Mouse (Mus musculus): ENCODE measurements around the gene Csk.

Csk gene

DNA sequence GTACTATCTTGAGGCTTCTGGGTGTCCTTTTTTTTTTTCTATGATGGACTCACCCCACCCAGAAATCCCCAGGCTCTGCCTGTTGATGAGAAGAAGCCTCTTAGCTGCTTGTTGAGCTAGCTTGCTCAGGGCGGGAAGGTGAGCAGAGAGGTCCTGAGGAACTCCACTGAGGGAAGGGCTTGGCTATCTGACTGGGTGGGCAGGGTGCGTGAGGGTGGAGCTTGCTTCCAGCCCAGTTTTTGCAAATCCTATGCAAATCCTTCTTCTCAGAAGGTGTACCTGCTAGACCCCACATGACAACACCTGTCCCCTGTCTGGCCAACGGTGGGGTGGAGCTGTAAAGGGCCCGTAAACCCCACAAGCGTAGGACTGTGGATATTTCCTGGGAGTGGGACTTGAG lies at the start of gene Csk:
Csk (minus strand) TSS at position 349 of the 400 bp plus-strand sequence.
- DNase-seq (ENCODE audit: extremely low read depth, insufficient read length, low spot score), result no peak

DNA sequence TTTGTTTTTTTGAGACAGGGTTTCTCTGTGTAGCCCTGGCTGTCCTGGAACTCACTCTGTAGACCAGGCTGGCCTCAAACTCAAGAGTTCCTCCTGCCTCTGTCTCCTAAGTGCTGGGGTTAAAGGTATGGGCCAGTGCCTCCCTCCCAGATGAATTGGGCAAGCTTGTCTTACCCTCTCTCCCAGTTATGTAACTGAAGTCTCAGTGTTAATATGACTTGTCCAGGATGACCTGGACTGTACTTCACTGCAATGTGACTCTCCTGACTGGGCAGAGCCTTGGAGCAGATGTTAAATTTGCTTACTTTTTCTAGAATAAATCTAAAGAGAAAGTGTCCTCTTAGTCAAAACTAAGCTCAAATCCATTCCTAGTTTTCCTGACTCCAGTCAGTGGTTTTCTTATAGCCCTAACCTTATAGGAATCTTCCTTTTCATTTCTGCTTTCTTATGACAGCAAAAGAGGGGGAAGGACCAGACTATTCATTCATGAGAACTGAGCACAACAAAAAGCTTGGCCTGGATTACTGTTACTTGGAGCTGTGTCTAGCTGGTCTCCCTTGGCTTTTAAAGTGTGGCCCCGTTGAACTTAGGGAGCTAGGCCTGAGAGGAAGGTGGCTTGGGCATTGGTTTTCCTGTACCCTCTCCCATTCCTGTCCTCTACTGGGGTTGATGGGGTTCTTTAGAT lies 45.2 kb upstream of the Csk start:
- DNase-seq (ENCODE audit: extremely low read depth, insufficient read length, low spot score), result no peak

DNA sequence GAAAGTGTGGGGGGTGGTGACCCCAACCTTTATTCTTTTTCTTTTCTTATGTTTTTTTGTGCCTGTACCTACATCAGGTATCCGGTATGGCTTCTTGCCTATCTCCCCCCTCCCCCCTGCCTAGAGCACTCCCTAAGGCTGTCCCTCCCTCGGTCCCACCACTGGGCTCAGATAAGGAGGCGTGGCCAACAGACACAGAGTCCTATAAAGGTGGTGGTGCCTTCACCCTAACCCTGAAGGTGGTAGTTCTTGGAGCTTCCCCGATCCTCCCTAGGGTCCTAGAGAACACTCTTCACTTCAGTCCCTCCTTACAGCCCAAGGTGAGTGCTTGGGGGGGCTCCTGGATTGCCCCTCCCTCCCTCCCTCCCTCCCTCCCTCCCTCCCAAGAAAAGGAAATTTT lies 43.9 kb upstream of the Csk start:
- DNase-seq (ENCODE audit: extremely low read depth, insufficient read length, low spot score), result no peak

DNA sequence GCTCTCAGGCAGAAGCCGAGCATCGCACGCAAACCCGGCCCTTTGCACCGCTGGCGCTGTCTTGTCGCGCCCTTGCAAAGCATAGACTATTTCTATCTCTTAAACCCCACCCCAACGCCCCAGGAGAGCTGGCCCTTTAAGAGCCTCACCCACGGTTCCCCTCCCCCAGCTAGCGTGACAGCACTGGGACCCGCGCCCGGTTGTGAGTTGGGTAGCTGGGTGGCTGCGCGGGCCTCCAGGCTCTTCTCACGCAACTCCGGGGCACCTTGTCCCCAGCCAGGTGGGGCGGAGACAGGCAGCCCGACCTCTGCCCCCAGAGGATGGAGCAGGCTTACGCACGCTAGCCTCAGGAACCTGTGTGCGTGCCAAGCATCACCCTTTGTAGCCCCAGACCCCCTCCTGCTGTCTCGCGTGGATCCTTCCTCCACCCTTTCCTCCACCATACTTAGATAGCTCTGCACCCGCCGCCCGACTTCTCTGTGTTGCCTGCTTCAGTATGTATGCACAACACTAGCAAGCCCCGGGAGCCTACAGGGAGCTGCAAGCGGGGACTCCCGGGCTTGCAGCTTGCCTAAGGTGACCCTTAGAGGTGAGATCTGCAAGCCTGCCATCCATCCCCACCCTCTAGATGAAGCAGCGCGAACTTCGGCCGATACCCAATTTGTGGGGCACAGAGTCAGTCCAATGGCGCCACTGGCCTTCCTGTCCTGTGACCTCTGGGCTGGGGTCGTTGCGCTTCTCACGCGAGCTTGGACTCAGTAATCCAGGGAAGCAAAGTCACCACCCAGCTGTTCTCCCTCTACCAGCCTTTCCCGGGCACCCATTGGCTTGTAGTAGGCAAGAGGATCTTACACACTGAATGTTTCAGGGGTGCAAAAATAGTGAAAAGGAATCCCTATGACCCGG lies 43.2 kb upstream of the Csk start:
- no peak for DNase-seq (ENCODE audit: extremely low read depth, insufficient read length, low spot score)

DNA sequence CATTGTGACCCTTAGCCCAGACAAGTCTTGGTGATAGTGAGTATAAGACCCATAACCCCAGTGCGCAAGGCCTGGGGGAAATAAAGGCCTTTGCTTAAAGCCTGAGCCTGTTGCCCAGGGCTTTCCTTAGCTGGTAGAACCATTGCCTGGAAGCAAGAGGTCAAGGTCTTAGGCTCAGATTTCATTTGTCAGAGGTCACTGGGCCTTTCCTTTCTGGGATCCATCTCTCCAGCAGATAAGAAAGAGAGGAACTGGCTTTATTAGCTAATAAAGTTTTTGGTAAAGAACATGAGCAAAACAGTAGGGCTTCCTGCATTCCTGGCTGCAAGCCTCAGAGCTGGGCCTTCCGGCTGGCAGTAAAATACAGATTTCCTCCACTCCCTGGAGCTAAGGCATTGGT lies 40.7 kb upstream of the Csk start:
- no peak for DNase-seq (ENCODE audit: extremely low read depth, insufficient read length, low spot score)

DNA sequence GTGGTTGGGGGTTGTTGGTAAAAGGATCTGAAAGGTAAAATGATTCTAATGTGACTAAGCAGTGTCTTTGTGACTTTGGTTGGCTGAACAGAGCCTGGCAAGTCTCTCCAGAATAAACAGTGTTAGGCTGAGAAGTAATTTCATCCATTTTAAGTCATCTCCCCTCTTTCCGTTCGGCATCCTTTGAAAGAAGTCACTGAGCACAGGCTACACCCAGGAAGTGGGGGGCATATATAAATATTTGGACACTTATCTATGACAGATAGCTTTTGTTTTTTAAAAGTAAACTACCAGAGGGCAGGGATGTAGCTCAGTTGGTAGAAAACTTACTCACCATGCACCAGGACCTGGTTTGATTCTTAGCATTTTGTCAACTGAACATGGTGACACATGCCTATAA lies 35.2 kb upstream of the Csk start:
- DNase-seq (ENCODE audit: extremely low read depth, insufficient read length, low spot score), result no peak

DNA sequence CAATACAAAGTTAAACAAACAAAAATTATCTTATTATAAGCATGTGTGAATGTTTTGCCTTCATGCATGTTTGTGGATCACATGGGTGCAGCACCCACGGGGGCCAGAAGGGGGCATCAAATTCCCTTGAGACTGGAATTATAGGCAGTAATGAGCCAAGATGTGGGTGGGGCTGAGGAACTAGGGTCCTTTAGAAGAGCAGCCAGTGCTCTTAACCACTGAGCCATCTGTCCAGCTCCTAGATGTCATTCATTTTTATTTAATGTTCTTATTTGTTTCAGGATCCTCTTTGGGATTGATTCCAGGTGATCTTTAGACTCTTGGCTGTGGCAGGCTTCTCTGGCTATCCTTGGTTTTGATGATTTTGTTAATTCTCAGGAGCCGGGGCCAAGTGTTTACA lies 34.7 kb upstream of the Csk start:
- DNase-seq (ENCODE audit: extremely low read depth, insufficient read length, low spot score), result no peak

DNA sequence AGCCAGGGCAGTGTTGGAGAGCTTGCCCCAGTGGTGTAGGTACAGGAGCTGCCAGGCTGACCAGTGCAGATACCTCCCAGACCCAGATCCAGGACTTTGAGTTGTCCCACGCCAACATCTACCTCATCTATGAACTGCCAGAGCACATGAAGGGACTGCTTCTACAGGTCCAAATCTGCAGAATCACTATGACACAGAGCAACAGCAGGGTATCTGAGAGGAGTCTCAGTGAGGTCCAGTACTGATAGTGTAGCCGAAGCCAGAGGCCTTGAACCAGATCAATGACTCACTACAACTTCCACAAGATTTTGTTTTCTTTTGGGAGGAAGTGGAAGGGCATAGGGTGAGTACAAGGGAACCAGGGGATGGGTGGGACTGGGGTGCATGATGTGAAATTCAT lies 34.3 kb upstream of the Csk start, which contains the start of gene Cyp1a1:
Cyp1a1 (plus strand) TSS at position 178 of the 400 bp plus-strand sequence.
- DNase-seq (ENCODE audit: extremely low read depth, insufficient read length, low spot score), result no peak

DNA sequence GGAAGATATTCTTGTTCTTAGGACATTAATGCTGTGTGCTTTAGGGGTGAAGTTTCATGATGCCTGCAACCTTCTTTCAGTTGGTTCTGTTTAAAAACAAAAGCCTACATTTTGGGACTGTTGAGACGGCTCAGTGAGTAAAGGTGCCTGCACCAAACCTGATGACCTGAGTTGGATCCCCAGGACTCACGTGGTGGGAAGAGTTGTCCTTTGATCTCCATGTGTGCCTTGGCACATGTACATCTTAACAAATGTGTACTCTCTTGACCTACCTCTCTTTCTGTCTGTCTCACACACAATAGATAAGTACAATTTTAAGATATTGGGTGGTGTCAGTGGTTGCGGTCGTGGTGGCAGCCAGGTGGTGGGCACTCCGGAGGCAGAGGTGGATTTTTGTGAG lies 32.6 kb upstream of the Csk start:
- no peak for DNase-seq (ENCODE audit: extremely low read depth, insufficient read length, low spot score)

DNA sequence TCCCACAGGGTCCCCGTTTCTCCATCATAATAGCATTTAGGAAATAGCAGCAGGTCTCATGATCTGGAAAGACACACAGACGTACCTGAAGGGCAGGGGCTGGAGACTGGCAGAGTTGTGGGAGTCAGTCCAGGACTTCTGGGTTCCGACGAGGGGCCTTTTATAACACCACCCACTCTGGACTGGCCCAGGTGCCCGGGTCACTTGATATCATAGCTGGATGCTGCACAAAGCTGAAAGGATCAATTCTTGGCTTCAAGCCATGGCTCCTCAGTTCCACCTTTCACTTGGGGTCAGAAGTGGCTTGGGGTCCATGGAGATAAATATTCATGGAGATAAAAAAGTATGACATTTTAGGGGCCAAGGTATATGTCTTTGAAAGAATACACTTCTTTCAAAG lies 30.1 kb upstream of the Csk start, which contains the start of gene Cyp1a2:
Cyp1a2 (minus strand) TSS at position 184 of the 400 bp plus-strand sequence.
- DNase-seq (ENCODE audit: extremely low read depth, insufficient read length, low spot score), result no peak

DNA sequence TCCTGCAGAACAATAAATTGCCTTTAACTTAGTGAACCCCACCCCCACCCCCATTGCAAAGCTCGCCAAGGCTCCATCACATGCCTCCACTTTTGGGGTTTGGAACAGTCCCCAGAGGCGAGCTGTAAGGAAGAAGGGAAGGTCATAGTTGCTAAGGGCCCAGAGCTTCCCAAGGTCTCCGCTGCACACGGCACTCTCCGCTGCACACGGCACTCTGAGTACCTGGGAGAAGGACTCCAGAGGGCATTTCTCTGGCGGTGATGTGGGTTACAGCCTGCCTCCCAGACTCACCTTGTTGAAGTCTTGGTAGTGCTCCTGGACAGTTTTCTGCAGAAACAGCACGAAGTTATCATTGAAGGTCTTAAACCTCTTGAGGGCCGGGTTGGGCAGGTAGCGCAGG lies 28.0 kb upstream of the Csk start:
- no peak for DNase-seq (ENCODE audit: extremely low read depth, insufficient read length, low spot score)

DNA sequence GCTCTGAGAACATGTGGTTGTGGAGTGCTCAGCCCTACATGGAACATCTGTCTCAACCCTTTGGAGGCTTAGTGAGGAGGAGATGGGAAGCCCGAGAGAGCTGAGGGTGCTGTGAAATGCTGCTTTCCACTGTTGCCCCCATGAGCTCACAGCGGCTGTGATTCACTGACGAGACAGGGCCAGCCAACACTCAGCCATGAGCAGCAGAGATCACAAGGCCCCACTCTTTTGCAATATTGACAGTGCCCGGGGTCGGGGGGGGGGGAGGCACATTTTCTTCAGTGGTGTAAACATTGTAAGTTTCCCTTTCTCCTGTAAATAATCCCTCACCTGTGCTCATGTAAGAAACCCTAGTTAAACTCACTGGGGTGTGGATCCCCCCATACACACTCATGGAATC lies 18.1 kb upstream of the Csk start:
- DNase-seq (ENCODE audit: extremely low read depth, insufficient read length, low spot score), result no peak

DNA sequence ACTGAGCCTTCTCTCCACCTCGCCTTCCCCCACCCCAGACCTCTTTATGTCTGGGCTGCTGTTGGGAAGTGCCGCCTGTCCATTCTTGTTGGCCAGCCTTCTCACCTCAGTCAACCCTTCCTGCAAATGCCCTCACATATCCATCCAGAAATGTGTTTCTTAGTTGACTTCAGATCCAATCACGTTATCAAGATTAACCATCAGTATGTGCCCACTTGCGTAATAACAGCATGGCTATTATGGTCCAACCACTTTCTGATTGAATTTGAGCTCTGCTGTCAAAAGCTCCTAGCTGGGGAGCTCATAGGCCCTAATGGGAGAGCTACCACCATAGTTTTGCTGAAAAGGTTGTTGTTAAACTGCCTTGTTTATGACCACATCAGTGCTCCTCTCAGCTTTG lies 17.6 kb upstream of the Csk start:
- no peak for DNase-seq (ENCODE audit: extremely low read depth, insufficient read length, low spot score)

DNA sequence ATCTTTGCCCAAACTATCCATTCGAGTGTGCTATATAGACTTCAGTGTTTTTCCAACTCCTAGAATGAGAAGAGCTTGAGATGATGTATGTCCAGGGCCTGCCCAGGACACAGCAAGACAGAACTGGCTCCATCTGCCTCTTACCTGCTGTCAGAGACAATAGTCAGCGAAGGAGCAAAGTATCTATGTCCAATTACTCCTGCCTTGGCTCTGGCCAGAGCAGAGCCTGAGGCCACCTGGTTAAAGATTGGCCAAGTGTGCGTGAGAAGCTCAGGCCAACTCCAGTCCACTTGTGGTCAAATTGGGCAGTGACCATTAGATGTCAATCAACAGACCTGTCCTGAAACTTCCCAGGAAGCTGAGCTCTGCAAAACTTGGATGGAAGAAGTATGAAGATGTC lies 16.1 kb upstream of the Csk start:
- no peak for DNase-seq (ENCODE audit: extremely low read depth, insufficient read length, low spot score)

DNA sequence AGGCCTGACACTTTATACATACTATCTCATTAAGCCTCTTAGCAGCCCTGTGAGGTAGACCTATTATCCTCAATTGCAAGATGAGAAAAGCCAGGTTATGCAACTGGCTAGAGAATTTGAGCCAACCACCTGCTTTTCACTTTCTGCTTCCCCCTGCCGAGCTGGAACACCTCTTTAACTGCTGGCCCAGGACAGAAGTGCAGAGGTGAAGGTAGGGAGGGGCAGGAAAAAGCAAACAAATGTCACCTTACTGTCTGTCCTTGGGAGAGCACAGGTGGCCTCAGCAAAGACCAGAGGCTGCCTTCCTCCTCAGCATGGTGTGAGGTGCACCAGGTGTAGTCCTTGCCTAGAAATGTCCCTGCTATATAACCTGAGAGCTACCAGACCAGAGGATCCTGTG lies 14.8 kb upstream of the Csk start:
- no peak for DNase-seq (ENCODE audit: extremely low read depth, insufficient read length, low spot score)

DNA sequence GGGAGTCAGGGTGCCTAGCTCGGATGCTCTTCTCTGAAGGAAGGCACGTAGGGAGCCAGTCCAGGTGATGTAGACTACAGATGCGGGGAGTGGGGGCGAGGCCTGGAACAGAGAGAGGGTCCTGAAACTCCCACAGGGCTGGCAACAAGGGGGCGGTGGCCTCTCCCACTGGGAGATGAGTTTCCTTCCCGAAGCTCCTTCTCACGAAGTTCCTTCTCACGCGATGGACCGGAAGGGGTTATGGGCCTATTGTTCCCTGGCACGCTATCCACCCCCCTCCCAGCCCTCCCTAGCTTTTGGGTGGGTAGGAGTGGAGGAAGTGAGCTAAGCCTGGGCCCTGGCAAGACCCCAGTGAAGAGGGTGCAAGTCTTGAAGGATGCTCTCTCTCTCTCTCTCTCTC lies 14.4 kb upstream of the Csk start:
- DNase-seq (ENCODE audit: extremely low read depth, insufficient read length, low spot score), result no peak

DNA sequence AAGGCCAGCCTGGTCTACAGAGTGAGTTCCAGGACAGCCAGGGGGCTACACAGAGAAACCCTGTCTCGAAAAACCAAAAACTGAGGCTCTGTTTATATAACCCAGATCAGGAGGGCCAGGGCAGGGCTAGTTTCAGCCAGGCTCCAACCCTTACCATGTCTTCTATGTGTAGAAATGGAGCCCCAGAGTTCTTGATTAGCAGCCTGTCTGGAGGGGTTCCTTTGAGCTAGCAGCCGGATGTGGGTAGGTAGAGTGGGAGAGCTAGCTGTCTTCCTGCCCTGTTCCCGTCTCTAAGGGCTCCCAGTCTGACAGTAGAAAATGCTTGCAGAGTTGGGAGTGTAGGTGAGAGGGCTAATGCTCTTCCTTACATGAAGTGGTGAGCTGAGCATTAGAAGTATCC lies 13.7 kb upstream of the Csk start:
- no peak for DNase-seq (ENCODE audit: extremely low read depth, insufficient read length, low spot score)

DNA sequence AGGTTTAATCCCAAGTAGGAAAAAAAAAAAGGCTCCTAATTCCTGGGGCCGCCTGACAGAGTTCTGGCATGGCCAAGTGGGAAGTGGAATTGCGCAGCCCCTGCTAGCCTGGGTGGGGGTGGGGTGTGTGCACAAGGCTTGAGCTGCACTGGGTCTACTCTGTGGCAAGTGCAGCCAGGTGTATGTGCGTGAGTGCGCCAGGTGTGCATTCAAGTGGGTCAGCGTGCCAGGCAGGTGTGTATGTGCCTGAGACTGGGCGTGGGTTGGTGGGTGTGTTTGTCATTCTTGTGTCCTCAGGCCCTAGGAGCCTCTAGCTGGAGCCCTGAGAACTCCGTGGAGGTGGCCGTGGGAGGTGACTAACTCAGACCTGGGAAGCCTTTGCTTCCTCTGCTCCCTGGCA lies 13.1 kb upstream of the Csk start:
- DNase-seq (ENCODE audit: extremely low read depth, insufficient read length, low spot score), result no peak

DNA sequence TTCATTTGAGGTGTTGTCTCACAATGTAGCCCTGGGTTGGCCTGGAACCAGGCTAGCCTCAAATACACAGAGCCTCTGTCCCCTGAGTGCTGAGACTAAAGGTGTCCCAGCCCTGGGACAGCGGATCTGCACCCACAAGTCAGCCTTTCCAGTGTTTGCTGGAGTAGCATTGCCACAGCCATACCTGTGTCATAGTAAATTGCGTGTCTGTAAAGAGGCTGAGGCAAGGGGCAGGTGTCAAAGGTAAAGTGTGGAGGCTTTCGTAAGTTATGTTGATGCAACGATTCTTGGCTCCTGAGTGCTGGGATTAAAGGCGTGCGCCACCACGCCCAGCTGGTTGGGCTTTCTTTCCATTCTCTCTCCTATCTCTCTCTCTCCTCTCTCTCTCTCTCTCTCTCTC lies 11.2 kb upstream of the Csk start:
- DNase-seq (ENCODE audit: extremely low read depth, insufficient read length, low spot score), result no peak

DNA sequence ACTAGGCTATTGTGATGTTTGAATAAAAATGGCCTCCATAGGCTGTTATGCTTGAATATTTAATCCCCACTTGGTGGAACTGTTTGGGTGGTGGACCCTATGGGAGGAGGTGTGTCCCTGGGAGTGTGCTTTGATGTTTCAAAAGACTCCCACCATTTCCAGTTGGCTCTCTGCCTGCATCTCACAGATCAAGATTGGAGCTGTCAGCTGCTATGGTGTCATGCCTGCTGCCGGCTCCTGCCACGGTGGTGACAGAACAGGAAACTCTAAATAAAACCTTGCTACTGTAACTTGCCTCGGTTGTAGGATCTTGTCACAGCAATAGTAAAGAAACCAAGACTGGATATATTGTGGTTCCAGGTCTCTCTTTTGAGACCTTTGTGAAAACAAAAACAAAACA lies 8.1 kb upstream of the Csk start:
- DNase-seq (ENCODE audit: extremely low read depth, insufficient read length, low spot score), result no peak

DNA sequence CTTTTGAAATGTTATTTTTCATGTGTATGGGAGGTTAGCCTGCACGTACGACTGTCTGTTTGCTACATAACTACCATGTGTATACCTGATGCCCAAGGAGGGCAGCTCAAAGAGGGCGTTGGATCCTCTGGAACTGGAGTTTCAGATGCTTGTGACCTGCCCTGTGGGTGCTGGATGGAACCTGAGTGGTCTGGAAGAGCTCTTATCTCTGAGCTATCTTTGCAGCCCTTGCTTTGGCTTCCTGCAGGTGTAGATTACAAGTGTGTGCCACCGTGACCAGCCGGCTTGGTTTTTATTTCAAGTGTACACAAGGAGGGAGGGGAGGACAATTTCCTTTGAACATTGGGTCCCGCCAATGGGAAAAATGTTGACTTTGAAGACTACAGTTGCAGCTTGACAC lies 7.1 kb upstream of the Csk start:
- DNase-seq (ENCODE audit: extremely low read depth, insufficient read length, low spot score), result no peak

DNA sequence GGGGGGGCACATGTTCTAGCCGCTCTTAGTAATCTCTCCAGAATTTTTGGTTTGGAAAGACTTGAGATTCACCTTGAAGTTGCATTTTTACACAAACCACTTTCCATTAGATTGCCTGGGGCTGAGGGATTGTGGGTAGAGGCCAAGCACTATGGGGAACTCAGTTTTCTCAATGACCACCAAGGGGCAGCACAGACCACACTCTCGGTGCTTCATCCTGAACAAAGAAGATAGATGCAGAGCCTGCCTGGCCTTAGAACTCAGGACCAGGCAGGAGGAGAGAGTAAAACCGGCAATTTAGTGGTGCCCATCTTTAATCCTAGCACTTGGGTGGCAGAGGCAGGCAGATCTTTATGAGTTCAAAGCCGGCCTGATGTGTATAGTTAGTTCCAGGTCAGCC lies 6.3 kb upstream of the Csk start:
- DNase-seq (ENCODE audit: extremely low read depth, insufficient read length, low spot score), result peak; percentile 35
